Mouse (Mus musculus) midbrain, postnatal 0 days (tissue): ENCODE data around the gene Tmem45b. TPM values are rescaled to one million over a fixed set of nuclear protein-coding genes. Genes with fewer than 3 reads are reported as not detected.
"Not testable (repeated sequence)": the region's sequence is repeated elsewhere in the genome, so short reads cannot be mapped to it uniquely, and the experiment has no call there.

Experiments used
- ATAC-seq: fragments of 200-750 bp; cut with Nextera tagmentation; 2 replicates; pipeline ENCODE4 v1.8.0; 2017; ENCODE audit warnings: moderate number of reproducible peaks, mild to moderate bottlenecking, moderate TSS enrichment, moderate library complexity; ENCODE audit not compliant: low FRiP score
- DNase-seq: peaks from one replicate; pipeline ENCODE4 v3.0.0-alpha.2; 2015; ENCODE audit warnings: low spot score
- H3K27ac ChIP-seq: fragments of 300-500 bp; sonication (generic); 2 replicates; pipeline ENCODE4 v1.5.1; 2014; ENCODE audit warnings: low read depth, mild to moderate bottlenecking, low read length, mixed read lengths
- H3K27me3 ChIP-seq: fragments of 300-500 bp; sonication (generic); 2 replicates; pipeline ENCODE4 v1.6.1; 2014; ENCODE audit warnings: low read length, control low read depth, mixed read lengths; ENCODE audit not compliant: insufficient read depth
- H3K36me3 ChIP-seq: fragments of 300-500 bp; sonication (generic); 2 replicates; pipeline ENCODE4 v1.6.1; 2014; ENCODE audit warnings: low read length, control low read depth, mixed read lengths; ENCODE audit not compliant: insufficient read depth
- H3K4me1 ChIP-seq: fragments of 300-500 bp; sonication (generic); 2 replicates; pipeline ENCODE4 v1.6.1; 2014; ENCODE audit warnings: mild to moderate bottlenecking, control low read depth, antibody characterized with exemption, low read length, mixed read lengths; ENCODE audit not compliant: insufficient read depth
- H3K4me2 ChIP-seq: fragments of 300-500 bp; sonication (generic); 2 replicates; pipeline ENCODE4 v1.6.1; 2014; ENCODE audit warnings: low read depth, mild to moderate bottlenecking, low read length, mixed read lengths; ENCODE audit not compliant: poor library complexity, severe bottlenecking
- H3K4me3 ChIP-seq: fragments of 300-500 bp; sonication (generic); 2 replicates; pipeline ENCODE4 v1.5.1; 2014; ENCODE audit warnings: low read depth, mild to moderate bottlenecking, low read length, moderate library complexity
- H3K9ac ChIP-seq: fragments of 300-500 bp; sonication (generic); replicated peaks from 2 replicates; pipeline ENCODE4 v1.6.1; 2014; ENCODE audit warnings: mild to moderate bottlenecking, low read length, moderate library complexity, mixed read lengths; ENCODE audit not compliant: poor library complexity, severe bottlenecking
- H3K9me3 ChIP-seq: fragments of 300-500 bp; sonication (generic); 2 replicates; pipeline ENCODE4 v1.6.1; 2016; ENCODE audit warnings: low read length, control low read depth
- CTCF ChIP-seq: IDR thresholded peaks from 2 replicates; pipeline ENCODE4 v1.5.1; 2016; ENCODE audit warnings: antibody characterized with exemption, mild to moderate bottlenecking
- WGBS: fragments of 180-500 bp; shearing (Covaris S2); extraction: QIAGEN DNeasy Blood & Tissue Kit; methylation state at CpG from one replicate; pipeline ENCODE4 v1.1.7; 2014; 5-methylcytosine and 5-hydroxymethylcytosine counted together
- polyA plus RNA-seq: library from polyadenylated mRNA; unstranded; fragments of >200 nt; fragmentation: Nextera tagmentation; extraction: Ambion mirVana; gene quantifications from 2 replicates; pipeline ENCODE4 v1.2.1, GENCODE M21; 2015
- total RNA-seq: library from RNA; depleted of rRNA; stranded (reverse); fragments of >200 nt; gene quantifications from 2 replicates; pipeline ENCODE4 v1.2.3, GENCODE M21; 2014; rRNA removed

The Tmem45b gene
- total RNA-seq (not detected in 2 replicates), polyA plus RNA-seq (0.22 and 0.43 TPM in 2 replicates)

- no peak for ATAC-seq
- no peak for DNase-seq
- TF ChIP-seq CTCF: no peak
- Histone ChIP-seq H3K27me3 (peaks cover 10% of the 10 kb centered on the region), H3K36me3 (no peaks in the 10 kb centered on the region), H3K9me3 (no peaks in the 10 kb centered on the region), H3K4me1 (0 out of 2 replicates have a peak, but pooled peaks cover 4% of the 10 kb centered on the region), H3K4me2 (peak within 1 kb of the TSS; percentile 36), H3K4me3 (peak within 1 kb of the TSS; percentile 10; the same call in 1 of the 2 replicates), H3K9ac (no peak within 1 kb of the TSS), H3K27ac (no peak within 1 kb of the TSS)
- 10% methylated on average over 33 of the region's 33 CpGs for WGBS
Observed at GRCm38 (mm10) chr9:31463692-31464474, at the start of gene Tmem45b. Gene Tmem45b, minus strand, starts transcription at chr9:31464462.

- no peak for TF ChIP-seq CTCF
- ATAC-seq: no peak
- no peak overlapping the region for H3K27ac ChIP-seq
- no peak overlapping the region for H3K4me2 ChIP-seq
- H3K9me3 ChIP-seq: no peaks in the 10 kb centered on the region
- no peak overlapping the region for H3K9ac ChIP-seq
- WGBS: 82% methylated on average over 3 of the region's 3 CpGs
- H3K4me3 ChIP-seq: no peak overlapping the region
- no peaks in the 10 kb centered on the region for H3K27me3 ChIP-seq
- DNase-seq: no peak
- H3K4me1 ChIP-seq: no peaks in the 10 kb centered on the region
- H3K36me3 ChIP-seq: no peaks in the 10 kb centered on the region
Observed at GRCm38 (mm10) chr9:31508189-31508588, 43.9 kb upstream of the Tmem45b start.

- not testable (repeated sequence) for H3K9me3 ChIP-seq, H3K27ac ChIP-seq, H3K4me1 ChIP-seq, H3K9ac ChIP-seq, ATAC-seq, H3K4me3 ChIP-seq, H3K27me3 ChIP-seq, DNase-seq, H3K36me3 ChIP-seq, H3K4me2 ChIP-seq
- WGBS: 93% methylated on average over 1 of the region's 1 CpGs
Observed at GRCm38 (mm10) chr9:31501221-31501620, 37.0 kb upstream of the Tmem45b start.

GRCm38 (mm10) chr9:31463190-31463589, 1.1 kb downstream of the Tmem45b start:
- Histone ChIP-seq H3K4me1 (0 out of 2 replicates have a peak, but pooled peaks cover 4% of the 10 kb centered on the region), H3K27me3 (peaks cover 10% of the 10 kb centered on the region), H3K27ac (no peak overlapping the region), H3K4me2 (no peak overlapping the region), H3K9me3 (no peaks in the 10 kb centered on the region), H3K9ac (no peak overlapping the region), H3K36me3 (no peaks in the 10 kb centered on the region), H3K4me3 (no peak overlapping the region)
- no peak for ATAC-seq
- DNase-seq: no peak
- no peak for TF ChIP-seq CTCF
- WGBS: 57% methylated on average over 9 of the region's 9 CpGs

DNA sequence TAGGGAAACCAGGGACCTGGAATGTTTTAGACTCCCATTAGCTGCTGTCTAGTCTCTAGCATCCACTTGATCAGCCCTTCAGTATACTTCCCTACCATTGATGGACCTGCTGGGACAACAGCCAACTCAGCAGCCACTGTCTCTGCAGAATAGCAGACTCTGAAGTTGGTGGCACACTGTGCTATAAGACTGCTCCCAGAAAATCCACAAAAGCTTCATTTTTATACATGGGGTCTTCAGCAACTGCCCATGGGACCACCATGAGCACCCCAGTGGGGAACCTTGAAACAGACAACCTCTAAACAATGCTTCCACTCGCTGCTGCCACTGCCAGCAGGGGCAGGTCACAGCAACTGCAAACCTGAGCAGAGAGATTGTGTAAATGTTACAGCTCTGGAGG, 9.9 kb downstream of the Tmem45b start:
- H3K9me3 ChIP-seq: no peaks in the 10 kb centered on the region
- H3K4me2 ChIP-seq: no peak overlapping the region
- 44% methylated on average over 1 of the region's 1 CpGs for WGBS
- ATAC-seq: no peak
- DNase-seq: no peak
- no peak for TF ChIP-seq CTCF
- H3K27me3 ChIP-seq: no peaks in the 10 kb centered on the region
- H3K9ac ChIP-seq: no peak overlapping the region
- no peak overlapping the region for H3K4me3 ChIP-seq
- no peak overlapping the region for H3K27ac ChIP-seq
- no peaks in the 10 kb centered on the region for H3K4me1 ChIP-seq
- H3K36me3 ChIP-seq: no peaks in the 10 kb centered on the region

GRCm38 (mm10) chr9:31452166-31452565, 12.1 kb downstream of the Tmem45b start:
- 79% methylated on average over 10 of the region's 10 CpGs for WGBS
- no peak for DNase-seq
- H3K4me2 ChIP-seq: no peak overlapping the region
- no peaks in the 10 kb centered on the region for H3K27me3 ChIP-seq
- no peak for TF ChIP-seq CTCF
- no peak overlapping the region for H3K27ac ChIP-seq
- no peak overlapping the region for H3K9ac ChIP-seq
- H3K4me3 ChIP-seq: no peak overlapping the region
- ATAC-seq: no peak
- no peaks in the 10 kb centered on the region for H3K36me3 ChIP-seq
- H3K4me1 ChIP-seq: no peaks in the 10 kb centered on the region
- no peaks in the 10 kb centered on the region for H3K9me3 ChIP-seq
